Mouse (Mus musculus): ENCODE measurements around the gene Larp6.
A peak's percentile ranks its signal among the peaks of the same experiment; 100 is the strongest.

Gene Larp6

DNA sequence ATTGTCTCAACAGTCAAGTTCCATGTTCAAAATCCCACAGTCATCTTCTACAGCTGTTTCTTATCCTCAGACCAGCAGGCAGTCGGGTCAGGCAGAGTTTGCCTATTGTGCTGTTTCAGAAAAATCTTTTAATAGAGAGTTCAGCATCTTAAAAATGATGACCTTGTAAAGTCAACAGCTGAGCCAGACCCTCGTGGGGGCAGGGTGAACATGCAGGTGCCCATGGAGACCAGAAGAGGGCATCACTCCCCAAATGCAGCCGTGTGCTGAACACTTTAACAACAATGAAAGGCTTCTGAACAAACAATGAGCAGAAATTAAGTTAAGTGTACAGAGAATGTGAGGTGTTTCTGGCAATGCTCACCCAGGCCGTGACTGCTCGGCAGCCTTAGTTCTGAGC lies 3.0 kb downstream of the Larp6 start:
- DNase-seq, result no peak

DNA sequence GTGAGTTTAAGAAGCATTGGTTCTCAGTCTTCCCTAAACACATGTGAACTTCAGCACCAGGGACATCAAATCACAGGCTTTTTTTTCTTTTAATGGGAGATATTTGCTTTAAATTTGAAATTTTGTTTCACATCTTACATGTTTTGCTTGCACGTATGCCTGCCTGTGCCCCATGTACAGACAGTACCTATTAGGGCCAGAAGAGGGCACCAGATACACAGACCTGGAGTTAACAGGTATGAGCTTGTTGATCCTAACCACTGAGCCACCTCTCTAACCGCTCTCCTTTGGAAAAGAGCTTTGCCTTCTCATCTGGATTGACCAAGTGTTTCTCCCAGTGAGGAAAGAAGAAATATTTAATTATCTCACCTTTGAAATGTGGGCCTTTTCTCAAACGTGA lies 5.5 kb downstream of the Larp6 start:
- DNase-seq, result no peak

DNA sequence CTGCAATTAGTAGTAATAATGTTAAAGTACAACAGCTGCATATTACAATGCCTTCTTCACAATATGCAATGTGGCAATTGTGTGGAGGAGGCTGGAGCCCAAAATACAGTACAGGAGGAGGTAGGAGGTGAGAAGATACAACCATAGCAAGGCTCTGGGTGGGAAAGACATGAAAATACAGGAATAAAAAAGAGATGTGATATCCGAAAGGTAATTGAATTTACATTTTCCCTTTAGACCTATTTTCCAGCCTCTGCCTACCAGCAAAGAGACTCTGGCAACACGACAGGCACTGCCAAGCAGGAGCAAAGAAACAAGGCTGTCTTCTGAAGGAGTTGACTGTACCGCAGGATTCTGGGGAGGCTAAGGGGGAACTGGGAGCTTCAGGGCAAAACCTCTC lies 6.9 kb downstream of the Larp6 start:
- no peak for DNase-seq

DNA sequence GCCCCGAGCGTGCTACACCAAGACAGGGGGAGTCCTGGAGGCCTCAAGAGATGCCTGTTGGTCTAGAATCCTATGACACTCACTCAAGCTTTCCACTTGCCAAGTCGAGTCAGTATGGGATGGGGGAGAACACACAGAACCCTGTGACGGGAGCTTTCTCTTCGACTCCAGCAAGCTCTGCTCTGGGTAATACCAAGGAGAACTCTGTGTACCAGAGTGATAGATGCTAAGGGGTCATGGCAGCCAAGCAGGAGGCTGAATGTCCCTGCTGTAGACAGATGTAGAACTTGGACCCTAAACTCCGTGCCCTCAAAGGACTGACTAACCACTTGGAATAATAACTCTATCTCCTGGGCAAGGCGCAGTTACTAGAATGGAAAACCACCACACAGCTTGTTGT lies 12.2 kb downstream of the Larp6 start:
- no peak for DNase-seq

DNA sequence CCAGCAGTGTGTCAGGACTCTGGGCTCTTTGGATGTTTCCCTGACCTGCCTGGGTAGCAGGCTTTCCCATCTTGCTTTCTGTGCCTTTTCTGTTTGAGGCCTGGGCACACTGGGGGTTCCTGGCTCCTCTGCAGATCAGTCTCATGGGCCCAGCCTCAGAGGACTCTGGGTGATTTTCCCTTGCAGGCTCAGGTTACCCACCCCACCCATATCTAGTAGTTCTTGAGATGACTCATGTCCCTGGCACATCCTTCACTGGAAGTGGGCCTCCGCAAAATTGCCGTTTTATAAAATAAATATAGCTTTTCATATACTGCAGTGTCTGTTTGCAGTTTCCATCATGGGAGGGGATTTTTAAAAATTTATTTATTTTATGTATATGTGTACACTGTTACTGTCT lies 21.5 kb downstream of the Larp6 start:
- DNase-seq, result no peak

DNA sequence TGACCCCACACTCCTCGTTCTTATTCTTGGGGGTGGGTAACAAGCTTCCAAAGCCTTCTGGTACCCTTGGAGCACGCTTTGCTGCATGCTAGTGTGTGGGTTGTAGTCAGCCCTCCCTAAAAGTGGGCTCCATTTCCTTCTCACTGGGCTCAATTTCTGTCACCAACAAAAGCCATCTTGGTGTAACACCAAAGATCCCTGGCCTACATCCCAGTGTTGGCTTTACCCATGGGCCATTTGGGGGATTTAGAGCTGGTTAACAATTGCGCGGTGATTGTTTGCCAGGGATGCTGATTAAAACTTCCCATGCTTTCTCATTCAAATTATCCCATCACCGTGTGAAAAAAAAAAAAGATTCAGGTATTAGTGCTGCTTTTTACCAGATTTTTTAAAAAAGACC lies 26.3 kb downstream of the Larp6 start:
- DNase-seq, result no peak

DNA sequence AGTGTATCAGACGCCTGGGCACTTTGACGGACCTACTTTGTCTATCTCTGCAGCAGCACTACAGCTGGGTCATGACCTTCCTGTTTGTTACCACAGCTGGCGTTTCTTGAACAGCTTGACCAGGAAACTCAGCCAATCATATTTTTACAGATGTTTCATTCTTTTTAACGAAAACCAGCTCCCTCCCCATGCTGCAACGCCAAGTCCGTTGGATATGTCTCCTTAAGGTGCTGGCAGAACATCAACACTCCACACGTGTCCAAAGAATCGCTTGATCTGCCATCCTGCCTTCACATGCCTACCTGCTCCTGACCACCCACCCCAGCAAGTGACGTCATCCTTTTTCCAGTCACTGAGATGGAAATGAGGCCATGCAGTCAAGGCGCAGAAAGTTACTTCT lies 28.6 kb downstream of the Larp6 start:
- DNase-seq, result no peak

DNA sequence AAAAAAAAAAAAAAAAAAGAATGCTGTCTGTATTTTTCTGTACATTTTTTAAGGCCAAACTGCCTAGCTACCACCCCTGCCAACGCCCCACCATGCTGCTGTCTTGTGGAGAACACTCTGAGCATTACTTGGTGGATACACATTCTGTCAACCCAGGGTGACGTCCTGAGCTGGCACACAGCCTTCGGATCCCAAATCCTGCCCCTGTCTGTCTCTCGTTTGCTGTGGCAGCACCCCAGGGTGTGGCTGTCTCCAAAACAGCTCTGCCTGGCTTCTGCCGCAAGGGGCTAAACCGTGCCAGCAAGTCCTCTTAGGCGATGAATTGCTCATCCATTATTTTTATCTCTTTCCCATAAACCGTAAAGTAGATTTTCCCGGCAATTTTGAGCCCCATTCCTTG lies 29.7 kb downstream of the Larp6 start:
- peak; percentile 77 for DNase-seq

DNA sequence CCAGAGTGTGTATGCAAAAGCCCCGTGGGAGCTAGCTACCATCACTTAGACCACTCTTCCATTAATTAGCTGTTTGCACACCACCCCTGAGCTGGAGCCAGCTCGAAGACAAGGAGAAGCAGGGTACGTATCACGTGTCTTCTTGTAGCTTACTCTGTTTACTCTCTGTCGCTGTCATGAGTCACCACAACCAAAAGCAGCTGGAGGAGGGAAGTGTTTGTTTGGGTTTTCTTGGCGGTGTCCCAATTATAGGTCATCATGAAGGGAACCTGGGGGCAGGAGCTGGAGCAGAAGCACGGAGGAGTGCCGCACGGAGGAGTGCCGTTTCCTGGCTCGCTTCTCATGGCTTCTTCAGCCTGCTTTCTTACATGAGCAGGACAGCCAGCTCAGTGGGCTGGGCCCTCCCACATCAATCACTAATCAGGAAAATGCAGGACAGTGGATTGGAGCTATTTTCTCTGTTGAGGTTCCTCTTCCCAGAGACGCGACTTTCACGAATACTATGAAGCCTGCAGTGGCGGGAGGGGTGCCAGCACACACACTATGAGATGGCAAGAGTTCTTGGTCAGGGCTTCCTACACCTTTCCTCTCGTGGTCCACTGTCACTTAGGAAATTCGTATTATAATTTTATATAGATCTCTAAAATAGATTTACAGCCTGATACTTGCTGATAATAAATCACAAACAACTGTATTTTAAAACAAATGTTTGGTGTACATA lies 30.6 kb downstream of the Larp6 start:
- peak; percentile 44 for DNase-seq

DNA sequence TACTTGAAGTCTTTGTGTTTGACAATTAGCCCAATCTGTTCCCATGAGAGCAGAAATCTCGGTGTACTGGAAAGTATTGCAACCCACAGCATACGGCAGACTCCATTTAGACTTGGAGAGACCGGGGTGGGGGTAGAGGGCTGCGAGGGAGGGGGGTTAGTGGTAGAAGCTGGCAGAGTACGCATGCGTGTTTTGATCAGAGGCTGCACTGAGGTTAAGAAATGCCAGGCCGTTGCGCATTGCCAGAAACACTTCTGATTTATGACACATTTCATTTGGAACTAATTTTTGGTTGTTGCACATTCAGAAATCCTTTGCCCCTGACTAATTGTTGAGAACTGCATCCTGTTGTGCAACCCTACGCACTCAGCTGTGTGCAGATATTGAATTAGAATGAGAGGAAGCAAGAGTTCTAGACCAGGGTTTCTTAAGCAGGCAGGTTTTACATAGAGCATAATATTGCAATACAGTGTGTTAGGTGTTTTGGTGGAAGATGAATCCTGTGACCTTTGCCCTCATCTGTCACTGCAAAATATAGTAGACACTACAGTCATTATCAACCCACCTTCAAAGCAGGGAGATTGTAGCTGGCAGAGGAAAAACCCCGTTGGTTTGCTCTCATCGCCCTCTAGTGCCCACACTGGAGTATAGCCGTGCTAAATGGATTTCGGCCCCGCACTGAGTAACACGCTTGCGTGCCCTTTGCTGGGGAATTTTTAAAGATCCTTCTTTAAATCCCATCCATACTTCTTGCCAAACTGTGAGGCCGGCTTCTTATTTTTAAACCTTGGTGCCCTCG lies 31.6 kb downstream of the Larp6 start:
- DNase-seq, result peak; percentile 42

DNA sequence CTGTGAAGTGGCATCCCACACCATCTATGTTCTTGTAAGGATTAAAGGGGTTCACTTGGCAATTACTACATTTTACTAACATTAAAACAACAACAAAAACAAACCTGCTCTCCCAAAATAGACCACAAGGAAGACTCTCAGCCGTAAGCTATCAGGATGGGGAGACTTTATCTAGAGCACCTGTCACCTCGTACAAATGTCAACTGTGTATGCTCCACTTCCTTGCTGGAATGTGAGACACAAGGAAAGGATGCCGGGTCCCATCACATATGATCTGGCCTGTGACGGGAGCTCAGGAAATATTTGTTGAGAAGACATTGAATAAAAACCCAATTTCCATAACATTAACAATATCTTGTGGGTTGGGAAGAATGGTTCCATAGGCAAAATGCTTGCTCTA lies 32.2 kb downstream of the Larp6 start:
- DNase-seq, result no peak

DNA sequence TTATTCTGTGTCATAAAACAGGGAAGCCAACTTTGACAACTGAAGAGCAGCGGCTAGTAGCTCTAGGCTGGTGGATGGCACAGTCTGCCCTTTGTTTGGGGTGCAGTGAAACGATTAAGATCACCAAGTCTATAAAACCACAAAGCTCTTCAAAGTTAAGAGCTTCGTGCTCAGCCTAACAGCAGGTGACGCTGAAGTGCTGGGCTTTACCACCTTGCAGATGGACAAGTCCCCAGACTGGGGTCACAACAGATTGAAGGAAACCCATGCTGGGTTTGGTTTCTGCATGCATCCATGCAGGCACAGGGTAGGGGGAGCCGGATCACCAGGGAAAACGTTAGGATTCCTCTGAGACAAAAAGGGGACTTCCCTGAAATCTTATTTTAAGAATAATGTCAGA lies 33.8 kb downstream of the Larp6 start:
- no peak for DNase-seq

DNA sequence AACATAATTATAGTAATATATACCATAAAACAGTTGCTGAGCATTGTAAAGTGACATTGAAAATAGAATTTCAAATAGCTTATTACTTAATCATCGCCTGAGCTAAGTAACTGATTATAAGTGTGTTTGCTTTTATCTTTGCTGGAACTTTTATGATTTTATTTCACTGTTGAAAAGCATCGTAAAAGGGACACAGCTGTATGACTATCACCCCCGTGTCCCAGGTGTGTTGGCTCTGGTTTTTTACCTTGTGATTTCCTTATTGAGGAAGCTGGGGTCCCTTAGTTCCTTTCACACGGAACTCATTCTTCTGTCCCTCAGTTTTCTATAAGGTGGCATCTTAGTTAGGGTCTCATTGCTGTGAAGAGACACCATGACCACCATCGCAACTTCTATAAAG lies 34.9 kb downstream of the Larp6 start:
- DNase-seq, result no peak

DNA sequence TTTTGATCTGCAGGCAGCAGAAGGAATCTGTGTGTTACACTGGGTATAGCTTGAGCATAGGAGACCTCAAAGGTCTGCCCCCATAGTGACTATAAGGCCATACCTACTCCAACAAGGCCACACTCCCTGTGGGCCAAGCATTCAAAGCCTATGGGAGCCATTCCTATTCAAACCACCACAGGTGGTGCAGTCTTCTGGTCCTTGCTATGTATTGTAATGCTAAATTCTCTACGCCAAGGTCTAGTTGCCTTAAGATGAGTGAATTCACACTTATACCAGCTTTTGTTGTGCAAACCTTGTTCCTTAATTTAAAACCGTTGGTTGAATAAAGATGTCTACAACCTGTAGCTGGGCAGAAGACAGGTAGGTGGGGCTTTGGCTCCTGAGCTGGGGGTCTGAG lies 35.4 kb downstream of the Larp6 start:
- DNase-seq, result no peak

DNA sequence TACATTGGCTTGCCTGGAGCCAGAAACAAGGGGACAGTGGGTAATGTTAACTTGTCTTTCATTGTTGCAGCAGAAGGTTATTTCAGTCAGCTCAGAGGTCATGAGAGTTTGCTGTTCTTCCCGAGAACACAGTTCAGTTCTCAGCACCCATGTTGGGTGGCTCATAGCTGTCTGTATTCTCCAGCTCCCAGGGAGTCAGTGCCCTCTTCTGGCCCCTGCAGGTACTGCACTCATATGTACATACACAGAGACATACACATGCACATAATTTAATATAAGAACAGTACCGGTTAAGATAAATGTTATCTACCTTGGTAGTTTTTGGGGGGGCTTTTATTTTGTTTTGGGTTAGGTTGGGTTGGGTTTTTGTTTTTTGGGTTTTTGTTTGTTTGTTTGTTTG lies 36.3 kb downstream of the Larp6 start:
- no peak for DNase-seq

DNA sequence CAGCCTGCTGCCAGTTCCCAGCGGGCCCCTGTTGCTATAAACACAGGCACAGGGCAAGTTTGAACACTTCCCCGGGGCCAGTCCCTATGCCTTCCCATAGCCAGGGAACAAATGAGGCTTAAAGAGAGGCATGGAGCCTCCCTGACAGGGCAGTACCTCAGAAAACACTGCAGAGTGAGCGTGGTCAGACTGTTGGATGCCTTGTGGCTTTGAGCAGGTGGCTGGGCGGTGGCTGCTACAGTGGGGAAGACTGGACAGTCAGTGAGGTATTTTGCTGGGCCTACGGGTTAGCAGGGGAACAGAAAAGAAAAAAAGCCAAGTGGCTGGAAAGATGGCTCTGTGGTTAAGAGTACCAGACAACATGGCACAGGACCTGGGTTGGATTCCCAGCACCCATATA lies 38.3 kb downstream of the Larp6 start:
- DNase-seq, result no peak

DNA sequence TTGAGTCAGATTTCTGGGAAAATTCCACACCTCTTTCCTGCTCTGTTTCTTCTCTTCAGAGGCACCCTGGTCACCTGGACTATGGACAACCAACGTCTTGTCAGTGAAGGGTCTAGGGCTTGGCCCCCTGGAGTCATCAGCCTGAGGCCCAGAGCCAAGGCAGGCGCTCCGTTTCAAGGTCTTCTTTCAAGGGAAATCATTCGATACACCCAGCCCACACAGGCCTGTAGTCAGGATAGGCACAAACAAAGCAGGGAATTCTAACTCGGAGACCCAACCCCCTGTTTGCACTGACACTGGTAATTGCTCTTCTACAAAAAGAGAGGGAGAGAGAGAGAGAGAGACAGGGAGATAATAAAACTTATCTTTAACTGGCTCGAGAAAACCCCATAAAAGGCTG lies 39.2 kb downstream of the Larp6 start:
- no peak for DNase-seq

DNA sequence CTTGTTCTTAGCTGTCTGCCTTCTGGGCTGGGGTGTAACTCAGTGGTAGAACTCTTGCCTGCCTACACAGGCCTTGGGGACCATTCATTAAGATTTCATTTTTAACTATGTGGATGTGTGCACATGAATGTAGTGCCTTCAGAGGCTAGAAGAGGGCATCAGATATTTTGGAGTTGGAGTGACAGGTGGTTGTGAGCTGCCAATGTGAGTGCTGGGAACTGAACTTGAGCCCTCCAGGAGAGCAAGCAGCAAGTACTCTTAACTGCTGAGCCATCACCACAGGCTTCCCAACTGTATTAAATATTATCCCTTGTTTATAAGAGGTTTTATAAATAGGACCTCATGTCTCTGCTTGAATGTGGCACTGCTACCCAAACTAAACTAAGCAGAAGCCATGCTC lies 39.8 kb downstream of the Larp6 start:
- DNase-seq, result no peak

DNA sequence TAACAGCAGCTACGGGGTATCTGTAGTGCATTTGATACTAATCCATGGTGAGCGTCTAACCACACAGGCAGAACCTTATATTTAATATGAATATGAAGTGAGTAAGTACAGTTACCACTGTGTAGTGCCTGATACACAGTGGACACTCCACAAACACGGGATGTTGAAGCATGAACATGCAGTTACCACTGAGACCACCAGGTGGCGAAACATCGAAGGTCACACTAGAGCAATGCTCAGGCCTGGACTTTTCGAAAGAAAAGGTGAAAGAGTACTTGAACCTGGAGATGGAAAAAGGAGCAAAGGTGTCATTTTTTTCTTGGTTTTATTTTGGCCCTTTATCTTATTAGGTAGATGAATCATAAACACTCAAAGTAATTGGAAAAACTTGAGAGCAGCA lies 43.5 kb downstream of the Larp6 start:
- DNase-seq, result no peak

DNA sequence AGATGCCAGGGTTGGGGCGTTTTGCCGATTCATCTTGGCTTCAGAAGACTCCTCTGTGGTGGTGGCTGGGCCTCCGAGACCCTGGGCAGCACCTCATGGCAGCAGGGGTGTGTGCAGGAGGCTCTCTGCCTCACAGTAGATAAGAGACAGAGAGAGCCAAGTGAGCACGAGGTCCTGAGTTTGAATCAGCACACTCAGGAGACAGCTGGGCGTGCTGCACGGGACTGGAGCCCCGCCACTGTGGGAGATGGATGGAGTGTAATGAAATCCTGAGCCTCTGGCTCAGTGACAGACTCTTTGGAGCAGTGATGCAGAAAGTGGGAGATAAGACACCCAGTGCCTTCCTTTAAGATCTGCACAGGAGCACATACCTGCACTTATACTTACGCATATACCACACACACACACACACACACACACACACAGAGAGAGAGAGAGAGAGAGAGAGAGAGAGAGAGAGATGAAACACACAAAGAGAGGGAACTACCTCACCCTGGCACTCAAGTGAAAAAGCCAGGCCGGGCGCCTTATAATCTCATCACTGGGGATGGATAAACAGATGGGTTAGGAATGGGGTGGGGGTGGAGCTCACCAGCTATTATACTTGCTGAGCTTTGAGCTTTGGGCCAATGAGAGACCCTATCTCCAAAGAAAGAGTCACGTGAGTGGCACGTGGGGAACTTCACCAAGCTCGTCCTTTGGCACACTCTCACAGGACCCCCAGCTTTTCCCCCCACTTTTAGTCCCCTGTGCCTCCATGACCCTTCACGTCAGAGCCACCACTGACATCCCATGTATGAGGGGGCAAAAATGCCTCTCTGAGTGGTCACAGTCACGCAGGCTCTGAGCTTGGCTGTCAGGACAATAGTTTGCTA lies 44.3 kb downstream of the Larp6 start:
- no peak for DNase-seq

DNA sequence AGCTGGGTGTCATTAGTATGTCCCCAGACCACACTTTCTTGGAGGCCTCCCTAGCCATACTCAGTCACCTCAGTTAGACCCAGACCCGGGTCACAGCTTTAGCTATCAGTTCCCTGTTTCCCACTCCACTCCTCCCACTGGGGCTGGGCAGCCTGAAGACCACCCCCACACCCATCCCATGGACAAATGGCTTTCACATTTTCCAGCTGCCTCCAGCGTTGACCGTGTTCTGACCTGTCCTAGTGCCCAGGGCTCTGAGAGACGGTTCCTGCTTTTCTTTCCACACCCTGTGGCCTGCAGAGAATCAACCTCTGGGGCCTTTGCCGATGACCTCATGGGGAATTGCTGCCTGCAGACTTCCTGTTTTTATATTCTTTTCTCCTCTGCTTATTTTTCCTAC lies 45.0 kb downstream of the Larp6 start:
- no peak for DNase-seq

DNA sequence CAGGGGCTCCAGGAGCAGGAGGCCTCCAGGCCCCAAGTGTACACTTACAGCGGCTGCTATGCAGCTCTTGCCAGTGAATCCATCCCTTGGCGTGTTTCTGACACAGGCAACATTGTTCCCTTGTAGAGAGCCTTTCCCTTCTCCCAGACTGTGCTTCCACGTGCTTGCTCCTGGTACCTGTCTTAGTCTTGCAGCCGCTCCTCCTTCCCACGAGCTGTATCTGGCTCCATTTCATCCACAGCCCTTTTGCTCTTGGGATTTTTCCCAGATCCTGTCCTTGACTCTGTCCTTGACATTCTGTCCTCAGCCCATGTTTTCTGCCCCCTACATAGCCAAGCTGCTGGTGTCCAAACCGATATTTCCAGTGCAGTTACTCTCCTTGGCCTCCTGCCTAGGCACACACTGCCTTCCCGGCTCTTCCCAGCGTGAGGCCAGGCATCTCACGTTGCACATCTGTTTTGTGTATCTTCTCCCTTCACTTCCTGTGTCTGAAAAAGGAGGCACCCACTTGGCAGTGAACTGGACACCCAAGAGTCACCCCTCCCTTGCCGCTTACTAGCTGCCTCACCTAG lies 46.7 kb downstream of the Larp6 start:
- no peak for DNase-seq

DNA sequence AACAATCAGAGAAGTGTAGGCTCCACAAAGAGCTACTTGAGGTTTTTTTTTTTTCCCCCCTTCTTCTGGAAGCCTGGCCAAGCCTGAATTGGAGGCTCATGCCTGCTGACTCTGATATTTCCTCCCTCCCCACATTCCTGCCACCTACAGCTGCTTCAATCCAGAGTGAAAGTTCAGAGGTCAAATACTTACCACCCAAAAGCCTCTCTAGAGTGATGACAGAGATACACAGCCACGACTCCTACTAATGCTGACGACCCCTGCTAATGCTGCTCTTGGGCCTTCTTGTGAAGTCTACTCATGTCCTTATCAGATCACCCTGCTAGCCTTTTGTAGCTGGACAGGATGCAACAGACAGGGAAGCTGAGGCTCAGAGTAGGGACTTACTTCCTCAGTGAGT lies 52.4 kb downstream of the Larp6 start:
- DNase-seq, result no peak
